Mouse (Mus musculus): Measurements from ENCODE around the gene Wdr31. TPM values are rescaled to one million over a fixed set of nuclear protein-coding genes. Genes with fewer than 3 reads are reported as not detected.

Wdr31 gene
- polyA plus RNA-seq, 1 experiment: 10.5 TPM

DNA sequence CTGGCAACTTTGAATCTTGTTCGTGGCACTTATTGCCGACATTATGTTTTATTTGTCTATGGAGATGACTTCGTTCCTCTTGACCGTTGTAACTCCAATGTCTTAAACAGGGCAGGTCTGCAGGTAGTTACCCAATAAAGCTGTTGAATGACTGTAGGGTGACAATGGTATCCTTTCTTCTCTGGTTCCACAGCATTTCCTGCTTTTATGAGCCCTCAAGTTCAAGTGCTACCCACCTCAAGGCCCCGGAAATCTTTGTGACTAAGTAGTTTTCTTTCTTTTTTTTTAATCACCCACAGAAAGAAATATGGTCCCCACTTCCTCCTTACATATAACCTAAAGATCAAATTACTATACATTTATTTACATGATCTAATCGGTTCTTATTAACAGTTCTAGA, 5.1 kb upstream of the Wdr31 start:
- TF ChIP-seq POLR2A (IDR thresholded peaks at IDR 0.05; ENCODE audit: low read depth, low read length) (no peak), CTCF (conservative IDR thresholded peaks at IDR 0.05; ENCODE audit: insufficient read depth, insufficient read length, low read depth, low read length) (no peak)
- no peak overlapping the region for H3K27ac ChIP-seq (ENCODE audit: insufficient read depth, low read depth, low read length)
- peaks cover 17% of the 10 kb centered on the region for H3K4me1 ChIP-seq (ENCODE audit: control insufficient read depth, insufficient read depth, low read length)
- WGBS: 55% methylated on average over 6 of the region's 6 CpGs
- DNase-seq: no peak
- no peaks in the 10 kb centered on the region for H3K36me3 ChIP-seq (ENCODE audit: control insufficient read depth, insufficient read depth, low read length)
- H3K27me3 ChIP-seq (replicated peaks; ENCODE audit: control insufficient read depth, insufficient read depth, low read length): no peaks in the 10 kb centered on the region
- no peak overlapping the region for H3K4me3 ChIP-seq (ENCODE audit: insufficient read depth, low read depth, low read length)

DNA sequence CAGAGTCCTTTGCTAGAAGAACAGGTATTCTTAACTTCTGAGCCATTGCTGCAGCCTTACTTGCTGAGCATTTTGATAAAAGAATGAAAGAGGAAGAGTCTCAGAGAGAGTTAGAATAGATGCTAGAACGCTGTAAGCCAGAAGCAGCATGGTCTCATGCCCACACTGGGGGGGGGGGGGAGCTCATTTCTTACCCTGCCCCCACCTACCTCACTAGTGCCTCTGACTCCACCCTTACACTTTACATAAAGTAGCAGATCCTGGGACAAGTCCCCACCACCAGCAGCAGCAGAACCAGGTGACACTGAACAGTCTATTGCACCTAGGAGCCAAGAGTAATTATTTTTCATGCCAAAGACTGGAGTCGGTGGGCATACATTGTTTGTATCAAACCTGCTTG, 4.4 kb upstream of the Wdr31 start:
- H3K4me1 ChIP-seq (ENCODE audit: control insufficient read depth, insufficient read depth, low read length): peaks cover 14% of the 10 kb centered on the region
- DNase-seq: no peak
- H3K4me3 ChIP-seq (ENCODE audit: insufficient read depth, low read depth, low read length): no peak overlapping the region
- H3K36me3 ChIP-seq (ENCODE audit: control insufficient read depth, insufficient read depth, low read length): no peaks in the 10 kb centered on the region
- TF ChIP-seq CTCF (conservative IDR thresholded peaks at IDR 0.05; ENCODE audit: insufficient read depth, insufficient read length, low read depth, low read length) (no peak), POLR2A (IDR thresholded peaks at IDR 0.05; ENCODE audit: low read depth, low read length) (no peak)
- H3K27ac ChIP-seq (ENCODE audit: insufficient read depth, low read depth, low read length): no peak overlapping the region
- WGBS: 67% methylated on average over 2 of the region's 2 CpGs
- no peaks in the 10 kb centered on the region for H3K27me3 ChIP-seq (replicated peaks; ENCODE audit: control insufficient read depth, insufficient read depth, low read length)

DNA sequence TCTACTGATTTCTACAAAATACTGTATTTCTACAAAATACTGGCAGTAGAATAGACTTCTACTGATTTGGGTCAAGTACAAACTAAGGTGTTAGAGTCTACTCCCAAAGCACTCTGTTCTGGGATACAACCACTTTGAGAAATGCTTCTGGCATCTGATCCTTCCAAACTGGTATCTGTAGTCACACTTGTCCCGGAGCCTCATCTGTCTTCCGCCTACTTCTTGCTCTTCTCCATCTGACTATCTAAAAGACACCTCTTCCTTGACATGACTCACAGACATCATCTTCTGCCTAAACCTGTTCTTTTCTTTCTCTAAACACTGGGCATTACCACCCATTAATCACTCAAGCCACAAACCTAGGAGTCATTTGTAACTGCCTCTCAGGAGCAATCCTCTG, 1.4 kb upstream of the Wdr31 start:
- TF ChIP-seq POLR2A (IDR thresholded peaks at IDR 0.05; ENCODE audit: low read depth, low read length) (no peak), CTCF (conservative IDR thresholded peaks at IDR 0.05; ENCODE audit: insufficient read depth, insufficient read length, low read depth, low read length) (no peak)
- DNase-seq: no peak
- 93% methylated on average over 2 of the region's 2 CpGs for WGBS
- Histone ChIP-seq H3K27ac (ENCODE audit: insufficient read depth, low read depth, low read length) (no peak overlapping the region), H3K36me3 (ENCODE audit: control insufficient read depth, insufficient read depth, low read length) (no peaks in the 10 kb centered on the region), H3K27me3 (replicated peaks; ENCODE audit: control insufficient read depth, insufficient read depth, low read length) (no peaks in the 10 kb centered on the region), H3K4me3 (ENCODE audit: insufficient read depth, low read depth, low read length) (no peak overlapping the region), H3K4me1 (ENCODE audit: control insufficient read depth, insufficient read depth, low read length) (peaks cover 11% of the 10 kb centered on the region)

DNA sequence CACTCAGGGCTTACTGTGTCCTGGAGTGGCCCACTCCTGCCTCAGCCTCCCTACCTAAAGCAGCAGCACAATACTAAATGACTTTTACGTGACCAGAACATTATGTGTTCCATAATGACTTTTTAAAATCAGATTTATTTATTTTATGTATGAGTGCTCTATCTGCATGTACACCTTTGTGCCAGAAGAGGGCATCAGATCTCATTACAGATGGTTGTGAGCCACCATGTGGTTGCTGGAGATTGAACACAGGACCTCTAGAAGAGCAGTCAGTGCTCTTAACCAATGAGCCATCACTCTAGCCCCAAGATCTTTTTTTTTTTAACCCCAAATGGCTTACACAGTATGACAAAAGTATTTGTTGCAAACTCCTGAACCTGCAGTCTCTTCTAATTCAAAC, 2.5 kb downstream of the Wdr31 start:
- WGBS: 93% methylated on average over 1 of the region's 1 CpGs
- Histone ChIP-seq H3K27ac (ENCODE audit: insufficient read depth, low read depth, low read length) (no peak overlapping the region), H3K4me3 (ENCODE audit: insufficient read depth, low read depth, low read length) (no peak overlapping the region), H3K36me3 (ENCODE audit: control insufficient read depth, insufficient read depth, low read length) (no peaks in the 10 kb centered on the region), H3K4me1 (ENCODE audit: control insufficient read depth, insufficient read depth, low read length) (no peaks in the 10 kb centered on the region; the same call in 1 of the 2 replicates), H3K27me3 (replicated peaks; ENCODE audit: control insufficient read depth, insufficient read depth, low read length) (no peaks in the 10 kb centered on the region)
- TF ChIP-seq CTCF (conservative IDR thresholded peaks at IDR 0.05; ENCODE audit: insufficient read depth, insufficient read length, low read depth, low read length): no peak
- DNase-seq: no peak

DNA sequence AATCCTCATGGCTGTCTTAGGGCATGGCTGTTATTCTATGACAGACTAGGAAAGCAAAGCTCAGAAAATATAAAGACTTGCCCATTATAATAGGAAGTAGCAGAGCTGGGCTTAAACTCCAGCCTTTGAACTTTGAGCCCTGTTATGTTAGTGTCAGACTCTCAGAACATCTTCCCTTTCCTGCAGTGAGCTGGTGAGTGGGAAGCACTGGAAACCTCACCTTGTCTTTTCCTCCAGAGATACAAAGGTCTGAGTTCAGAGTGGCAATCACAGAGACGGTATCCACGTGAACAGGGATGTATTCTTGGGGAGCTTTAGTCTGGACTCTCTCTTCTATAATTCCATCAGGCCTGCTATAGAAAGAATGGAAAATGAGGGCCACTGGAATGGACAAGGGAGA, 7.6 kb downstream of the Wdr31 start:
- DNase-seq: peak; percentile 76
- TF ChIP-seq CTCF (conservative IDR thresholded peaks at IDR 0.05; ENCODE audit: insufficient read depth, insufficient read length, low read depth, low read length) (no peak), POLR2A (IDR thresholded peaks at IDR 0.05; ENCODE audit: low read depth, low read length) (no peak)
- 58% methylated on average over 2 of the region's 2 CpGs for WGBS
- Histone ChIP-seq H3K4me1 (ENCODE audit: control insufficient read depth, insufficient read depth, low read length) (peaks cover 4% of the 10 kb centered on the region; the same call in 1 of the 2 replicates), H3K36me3 (ENCODE audit: control insufficient read depth, insufficient read depth, low read length) (no peaks in the 10 kb centered on the region), H3K27ac (ENCODE audit: insufficient read depth, low read depth, low read length) (peak overlapping the region; percentile 81), H3K4me3 (ENCODE audit: insufficient read depth, low read depth, low read length) (no peak overlapping the region), H3K27me3 (replicated peaks; ENCODE audit: control insufficient read depth, insufficient read depth, low read length) (no peaks in the 10 kb centered on the region)

DNA sequence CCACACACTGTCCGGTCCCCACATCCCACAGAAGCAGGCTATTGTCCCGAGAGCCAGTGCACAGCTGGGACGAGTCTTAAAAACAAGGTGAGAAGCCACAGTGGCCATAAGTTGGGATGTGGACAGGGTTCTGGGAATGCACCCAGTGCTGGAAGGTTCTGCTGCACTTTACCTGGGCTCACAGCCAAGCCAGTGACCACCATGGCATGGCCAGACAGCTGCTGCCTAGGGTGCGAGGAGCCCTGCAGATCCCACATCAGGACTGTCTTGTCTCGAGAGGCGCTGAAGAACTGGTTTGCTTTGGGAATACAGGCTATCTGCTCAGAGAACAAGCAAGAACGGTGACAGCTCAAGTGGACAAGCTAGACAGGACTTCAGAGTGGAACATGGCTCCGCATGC, 10.3 kb downstream of the Wdr31 start:
- H3K4me1 ChIP-seq (ENCODE audit: control insufficient read depth, insufficient read depth, low read length): peaks cover 4% of the 10 kb centered on the region; the same call in 1 of the 2 replicates
- H3K27ac ChIP-seq (ENCODE audit: insufficient read depth, low read depth, low read length): no peak overlapping the region
- no peak overlapping the region for H3K4me3 ChIP-seq (ENCODE audit: insufficient read depth, low read depth, low read length)
- 93% methylated on average over 8 of the region's 8 CpGs for WGBS
- TF ChIP-seq CTCF (conservative IDR thresholded peaks at IDR 0.05; ENCODE audit: insufficient read depth, insufficient read length, low read depth, low read length) (no peak), POLR2A (IDR thresholded peaks at IDR 0.05; ENCODE audit: low read depth, low read length) (no peak)
- DNase-seq: no peak
- no peaks in the 10 kb centered on the region for H3K27me3 ChIP-seq (replicated peaks; ENCODE audit: control insufficient read depth, insufficient read depth, low read length)
- H3K36me3 ChIP-seq (ENCODE audit: control insufficient read depth, insufficient read depth, low read length): no peaks in the 10 kb centered on the region

DNA sequence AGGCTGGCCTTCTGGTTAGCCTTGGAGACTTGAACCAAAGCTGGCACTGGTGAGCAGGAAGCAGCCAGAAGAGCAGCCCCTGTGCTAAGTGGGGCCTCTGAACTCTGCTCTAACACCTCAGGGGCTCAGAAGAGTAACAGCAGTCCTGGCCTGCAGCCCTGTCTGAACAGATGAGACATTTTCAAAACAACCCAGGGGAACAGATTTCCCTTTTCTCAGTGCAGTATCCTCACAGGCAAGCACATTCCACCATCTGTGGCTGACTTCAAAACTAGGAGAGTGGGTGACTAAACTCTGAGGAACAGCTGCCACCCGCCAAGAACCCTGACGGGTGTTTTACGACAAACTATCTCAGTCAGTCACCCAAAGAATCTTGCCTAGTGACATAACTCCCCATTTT, 11.6 kb downstream of the Wdr31 start:
- Histone ChIP-seq H3K4me3 (ENCODE audit: insufficient read depth, low read depth, low read length) (no peak overlapping the region), H3K36me3 (ENCODE audit: control insufficient read depth, insufficient read depth, low read length) (no peaks in the 10 kb centered on the region), H3K27me3 (replicated peaks; ENCODE audit: control insufficient read depth, insufficient read depth, low read length) (no peaks in the 10 kb centered on the region), H3K4me1 (ENCODE audit: control insufficient read depth, insufficient read depth, low read length) (peaks cover 4% of the 10 kb centered on the region; the same call in 1 of the 2 replicates), H3K27ac (ENCODE audit: insufficient read depth, low read depth, low read length) (no peak overlapping the region)
- TF ChIP-seq POLR2A (IDR thresholded peaks at IDR 0.05; ENCODE audit: low read depth, low read length) (no peak), CTCF (conservative IDR thresholded peaks at IDR 0.05; ENCODE audit: insufficient read depth, insufficient read length, low read depth, low read length) (no peak)
- no peak for DNase-seq
- 71% methylated on average over 3 of the region's 3 CpGs for WGBS

DNA sequence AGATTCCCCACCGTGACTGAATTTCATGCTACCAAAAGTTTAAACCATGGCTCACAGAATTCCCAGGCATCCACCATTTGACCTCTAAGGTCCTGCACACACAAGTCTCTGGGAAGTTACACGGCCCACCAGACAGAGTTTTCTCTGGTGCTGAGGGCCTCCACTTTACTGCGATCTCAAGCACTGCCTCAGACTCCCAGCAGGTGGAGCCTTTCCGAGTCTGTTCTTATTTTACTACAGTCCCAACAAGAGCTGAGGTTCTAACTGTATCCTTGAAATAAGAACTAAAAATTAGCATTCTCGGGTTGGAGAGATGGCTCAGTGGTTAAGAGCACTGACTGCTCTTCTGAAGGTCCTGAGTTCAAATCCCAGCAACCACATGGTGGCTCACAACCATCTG, 15.7 kb downstream of the Wdr31 start:
- TF ChIP-seq POLR2A (IDR thresholded peaks at IDR 0.05; ENCODE audit: low read depth, low read length): no peak
- TF ChIP-seq CTCF (conservative IDR thresholded peaks at IDR 0.05; ENCODE audit: insufficient read depth, insufficient read length, low read depth, low read length): peak; percentile 61
- no peaks in the 10 kb centered on the region for H3K36me3 ChIP-seq (ENCODE audit: control insufficient read depth, insufficient read depth, low read length)
- peaks cover 13% of the 10 kb centered on the region; the same call in 1 of the 2 replicates for H3K4me1 ChIP-seq (ENCODE audit: control insufficient read depth, insufficient read depth, low read length)
- 45% methylated on average over 5 of the region's 5 CpGs for WGBS
- no peak overlapping the region for H3K4me3 ChIP-seq (ENCODE audit: insufficient read depth, low read depth, low read length)
- no peaks in the 10 kb centered on the region for H3K27me3 ChIP-seq (replicated peaks; ENCODE audit: control insufficient read depth, insufficient read depth, low read length)
- peak; percentile 58 for DNase-seq
- no peak overlapping the region for H3K27ac ChIP-seq (ENCODE audit: insufficient read depth, low read depth, low read length)
